Mouse (Mus musculus) myocyte (in vitro differentiated cells): ENCODE results near the gene Chst8.

Source experiments
- CEBPB ChIP-seq: IDR thresholded peaks from 2 replicates; pipeline ENCODE4 v1.6.1; 2011; ENCODE audit warnings: mild to moderate bottlenecking, moderate library complexity; ENCODE audit not compliant: poor library complexity, insufficient read depth, severe bottlenecking
- E2F4 ChIP-seq: IDR thresholded peaks from one replicate; pipeline ENCODE4 v1.6.1; 2011; ENCODE audit warnings: mild to moderate bottlenecking, control low read depth, moderate library complexity; ENCODE audit not compliant: insufficient read depth
- MAX ChIP-seq: IDR thresholded peaks from one replicate; pipeline ENCODE4 v1.6.1; 2011; ENCODE audit warnings: low read depth, mild to moderate bottlenecking, control low read depth
- MYOD1 ChIP-seq, 3 experiments: IDR thresholded peaks; one replicate each; pipeline ENCODE4 v1.6.1; 2011; ENCODE audit warnings: control low read depth in 2 of 3, low read depth in 2 of 3, mild to moderate bottlenecking in 2 of 3, moderate library complexity in 1 of 3; ENCODE audit not compliant: insufficient read length in 2 of 3, control insufficient read depth in 1 of 3
- MYOG ChIP-seq, 3 experiments: IDR thresholded peaks; one replicate each; pipeline ENCODE4 v1.6.1; 2011; ENCODE audit warnings: control low read depth in 2 of 3, low read depth in 2 of 3, mild to moderate bottlenecking in 2 of 3; ENCODE audit not compliant: insufficient read length in 2 of 3, control insufficient read depth in 1 of 3, insufficient read depth in 1 of 3
- POLR2A ChIP-seq: IDR thresholded peaks from one replicate; pipeline ENCODE4 v1.6.1; 2011; ENCODE audit warnings: low read depth, mild to moderate bottlenecking, control low read depth, moderate library complexity; ENCODE audit not compliant: insufficient read length
- POLR2AphosphoS2 ChIP-seq: IDR thresholded peaks from one replicate; pipeline ENCODE4 v1.6.1; 2011; ENCODE audit warnings: low read depth, control low read depth; ENCODE audit not compliant: insufficient read length
- REST ChIP-seq: IDR thresholded peaks from one replicate; pipeline ENCODE4 v1.6.1; 2011; ENCODE audit warnings: mild to moderate bottlenecking, control low read depth, moderate library complexity; ENCODE audit not compliant: insufficient read depth, insufficient read length
- SRF ChIP-seq: IDR thresholded peaks from one replicate; pipeline ENCODE4 v1.6.1; 2011; ENCODE audit warnings: low read depth; ENCODE audit not compliant: control insufficient read depth, insufficient read length
- TCF12 ChIP-seq: IDR thresholded peaks from one replicate; pipeline ENCODE4 v1.6.1; 2011; ENCODE audit warnings: mild to moderate bottlenecking, control low read depth; ENCODE audit not compliant: poor library complexity, insufficient read depth, severe bottlenecking
- TCF3 ChIP-seq: IDR thresholded peaks from one replicate; pipeline ENCODE4 v1.6.1; 2011; ENCODE audit warnings: low read depth, control low read depth; ENCODE audit not compliant: insufficient read length
- USF1 ChIP-seq: IDR thresholded peaks from one replicate; pipeline ENCODE4 v1.6.1; 2011; ENCODE audit warnings: low read depth, mild to moderate bottlenecking, control low read depth, moderate library complexity

DNA sequence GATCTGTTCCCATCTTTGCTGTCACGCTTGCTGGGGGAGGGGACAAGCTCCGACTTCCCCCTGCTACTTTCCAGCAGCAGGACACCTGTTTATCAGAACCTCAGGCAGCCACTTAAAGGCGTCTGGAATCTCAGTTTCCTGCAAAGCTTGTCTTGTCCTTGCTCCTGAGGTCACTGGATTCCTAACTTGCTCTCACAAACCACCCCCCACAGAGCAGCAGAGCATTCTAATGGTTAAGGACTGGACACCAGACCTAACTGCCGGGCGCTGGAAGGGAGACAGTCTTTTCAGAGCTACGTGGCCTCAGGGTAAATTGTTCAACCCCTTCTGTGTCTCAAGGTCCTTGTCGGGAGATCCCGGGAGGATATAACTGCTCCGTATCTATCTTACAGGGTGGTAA lies 143.2 kb downstream of the Chst8 start:
- TF ChIP-seq POLR2A (no peak), MAX (no peak), USF1 (no peak), CEBPB (no peak), POLR2AphosphoS2 (no peak), MYOG (IDR thresholded peaks at IDR 0.05; ENCODE audit: control insufficient read depth in 1 of 3, insufficient read depth in 1 of 3, insufficient read length in 2 of 3, low read depth in 2 of 3) (no peak), SRF (no peak), E2F4 (no peak), REST (no peak), TCF12 (no peak), MYOD1 (IDR thresholded peaks at IDR 0.05; ENCODE audit: control insufficient read depth in 1 of 3, insufficient read length in 2 of 3, low read depth in 2 of 3) (no peak), TCF3 (no peak)
